Mouse (Mus musculus) heart, embryonic 14.5 days (tissue): ENCODE results near the gene Eps8. TPM values are rescaled to one million over a fixed set of nuclear protein-coding genes. Genes with fewer than 3 reads are reported as not detected.

ENCODE experiments used
- ATAC-seq: fragments of 200-750 bp; cut with Nextera tagmentation; 2 replicates; pipeline ENCODE4 v1.8.0; 2017; ENCODE audit warnings: low read depth, moderate TSS enrichment; ENCODE audit not compliant: insufficient number of reproducible peaks, insufficient read depth, low FRiP score
- H3K27ac ChIP-seq, 2 experiments: fragments of 200-500 bp in 1 of 2; fragments of 300-500 bp in 1 of 2; sonication (generic) in 1 of 2; replicated peaks in 1 of 2; 2 replicates each; pipeline ENCODE4 v1.5.1; 2012 to 2014; ENCODE audit warnings: low read depth in 2 of 2, low read length in 2 of 2, control low read depth in 1 of 2, mild to moderate bottlenecking in 1 of 2, mixed read lengths in 1 of 2; ENCODE audit not compliant: control insufficient read depth in 1 of 2, insufficient read depth in 1 of 2
- H3K27me3 ChIP-seq: fragments of 300-500 bp; sonication (generic); 2 replicates; pipeline ENCODE4 v1.6.1; 2014; ENCODE audit warnings: mild to moderate bottlenecking, low read length, control low read depth; ENCODE audit not compliant: control insufficient read depth, insufficient read depth
- H3K36me3 ChIP-seq: fragments of 300-500 bp; sonication (generic); 2 replicates; pipeline ENCODE4 v1.6.1; 2014; ENCODE audit warnings: mild to moderate bottlenecking, control low read depth, low read length, mixed read lengths; ENCODE audit not compliant: control insufficient read depth, insufficient read depth
- H3K4me1 ChIP-seq, 2 experiments: fragments of 200-500 bp in 1 of 2; fragments of 300-500 bp in 1 of 2; sonication (generic) in 1 of 2; 2 replicates each; pipeline ENCODE4 v1.6.1; 2012 to 2014; ENCODE audit warnings: low read length in 2 of 2, control low read depth in 1 of 2, mixed read lengths in 1 of 2; ENCODE audit not compliant: control insufficient read depth in 2 of 2, insufficient read depth in 2 of 2
- H3K4me2 ChIP-seq: fragments of 300-500 bp; sonication (generic); 2 replicates; pipeline ENCODE4 v1.6.1; 2014; ENCODE audit warnings: mild to moderate bottlenecking, low read length
- H3K4me3 ChIP-seq, 2 experiments: fragments of 200-500 bp in 1 of 2; fragments of 300-500 bp in 1 of 2; sonication (generic) in 1 of 2; 2 replicates each; pipeline ENCODE4 v1.5.1; 2012 to 2014; ENCODE audit warnings: low read length in 2 of 2, mild to moderate bottlenecking in 2 of 2, control low read depth in 1 of 2, low read depth in 1 of 2, moderate library complexity in 1 of 2; ENCODE audit not compliant: control insufficient read depth in 1 of 2, insufficient read depth in 1 of 2
- H3K9ac ChIP-seq: fragments of 300-500 bp; sonication (generic); 2 replicates; pipeline ENCODE4 v1.6.1; 2014; ENCODE audit warnings: mild to moderate bottlenecking, low read length
- H3K9me3 ChIP-seq: fragments of 300-500 bp; sonication (generic); 2 replicates; pipeline ENCODE4 v1.6.1; 2016; ENCODE audit warnings: low read length, control low read depth; ENCODE audit not compliant: control insufficient read depth
- WGBS: fragments of 180-500 bp; shearing (Covaris S2); extraction: QIAGEN DNeasy Blood & Tissue Kit; methylation state at CpG from one replicate; pipeline ENCODE4 v1.1.7; 2014; 5-methylcytosine and 5-hydroxymethylcytosine counted together
- polyA plus RNA-seq: library from polyadenylated mRNA; unstranded; fragments of >200 nt; fragmentation: Nextera tagmentation; extraction: Ambion mirVana; gene quantifications from 2 replicates; pipeline ENCODE4 v1.2.1, GENCODE M21; 2014

The Eps8 gene
- polyA plus RNA-seq, 1 experiment from 2014 or later, result 33.1 TPM

DNA sequence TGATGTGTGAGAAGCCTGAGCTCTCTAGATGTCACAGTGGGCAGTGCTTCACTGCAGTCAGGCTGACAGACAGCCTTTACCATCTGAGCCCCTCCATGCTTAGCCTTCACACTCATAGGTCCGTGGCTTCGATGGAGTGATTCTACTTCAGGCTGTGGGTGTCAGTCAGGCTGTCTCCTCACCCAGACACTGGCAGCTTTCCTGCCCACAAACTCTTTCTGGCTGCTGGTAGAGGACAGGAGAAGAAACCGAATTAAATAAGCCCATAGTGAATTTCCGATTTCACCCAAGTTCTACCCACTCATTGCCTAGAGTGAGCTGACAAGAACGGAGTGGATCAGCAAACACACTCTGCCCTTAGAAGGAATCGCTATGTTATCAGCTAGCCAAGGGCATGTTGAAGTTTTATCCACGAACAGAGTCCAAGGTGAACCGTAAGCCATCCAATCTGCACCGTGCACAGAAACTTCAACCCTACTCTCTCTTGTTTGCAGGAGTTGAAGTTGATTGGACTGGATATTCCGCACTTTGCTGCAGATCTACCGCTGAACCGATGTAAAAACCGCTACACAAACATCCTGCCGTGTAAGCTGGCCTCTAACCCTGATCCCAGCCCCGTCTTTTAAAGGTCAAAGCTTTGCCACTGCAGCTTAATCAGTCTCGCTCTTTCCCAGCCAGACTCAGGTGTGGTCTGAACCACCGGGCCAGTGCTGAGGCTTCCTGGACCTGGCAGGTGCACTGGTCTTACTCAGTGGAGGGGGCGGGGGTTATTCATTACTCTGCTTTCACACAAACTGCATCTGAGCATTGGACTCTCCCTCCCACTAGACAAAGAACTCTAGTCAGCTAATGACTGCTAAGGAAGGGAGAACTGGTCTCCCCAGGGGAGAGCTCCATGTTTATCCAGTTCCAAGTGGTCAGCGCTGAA is 213.9 kb downstream of the Eps8 start:
- no peak overlapping the region for H3K27ac ChIP-seq
- no peaks in the 10 kb centered on the region for H3K9me3 ChIP-seq
- H3K4me2 ChIP-seq, result no peak overlapping the region
- H3K9ac ChIP-seq, result no peak overlapping the region
- no peaks in the 10 kb centered on the region for H3K36me3 ChIP-seq
- no peak overlapping the region for H3K4me3 ChIP-seq
- H3K4me1 ChIP-seq, result peaks cover 3 to 4% of the 10 kb centered on the region in 2 experiments; a peak in 1 of 4 replicates
- no peak for ATAC-seq
- H3K27me3 ChIP-seq, result no peaks in the 10 kb centered on the region
- WGBS, result 56% methylated on average over 19 of the region's 19 CpGs

DNA sequence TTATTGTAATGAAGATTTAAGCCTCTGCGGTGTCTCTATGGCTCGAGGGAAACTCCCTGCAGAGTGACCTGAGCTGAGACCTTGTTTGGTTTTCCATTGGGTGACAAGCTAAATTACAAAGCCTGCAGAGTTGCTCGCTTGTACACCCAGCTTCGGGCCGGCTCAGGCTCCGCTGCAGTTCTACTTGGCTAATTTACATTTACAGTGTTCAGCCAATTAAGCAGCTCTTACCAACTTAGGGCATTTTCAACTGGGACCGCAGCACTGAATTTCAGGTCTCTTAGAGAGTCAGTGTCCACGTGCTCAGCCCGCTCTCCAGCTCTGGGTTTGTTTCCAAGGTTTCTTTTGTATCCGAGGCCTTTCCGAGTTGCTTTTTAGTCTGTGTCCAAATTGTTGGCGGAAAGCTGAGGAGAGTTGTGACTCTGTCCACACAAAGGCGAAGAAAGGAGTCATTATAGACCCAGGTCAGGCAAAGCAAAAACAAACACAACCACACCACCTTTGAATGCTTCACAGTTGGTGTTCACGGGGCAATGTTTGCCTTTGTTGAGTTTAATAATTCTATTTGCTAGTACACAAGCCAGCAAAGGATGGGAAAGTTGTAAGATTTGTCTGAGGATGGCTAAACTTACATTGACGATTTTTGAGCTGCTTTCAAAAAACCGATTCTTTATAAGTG is 216.6 kb downstream of the Eps8 start:
- WGBS, result 75% methylated on average over 16 of the region's 16 CpGs
- peaks cover 3 to 4% of the 10 kb centered on the region in 2 experiments; a peak in 1 of 4 replicates for H3K4me1 ChIP-seq
- ATAC-seq, result no peak

DNA sequence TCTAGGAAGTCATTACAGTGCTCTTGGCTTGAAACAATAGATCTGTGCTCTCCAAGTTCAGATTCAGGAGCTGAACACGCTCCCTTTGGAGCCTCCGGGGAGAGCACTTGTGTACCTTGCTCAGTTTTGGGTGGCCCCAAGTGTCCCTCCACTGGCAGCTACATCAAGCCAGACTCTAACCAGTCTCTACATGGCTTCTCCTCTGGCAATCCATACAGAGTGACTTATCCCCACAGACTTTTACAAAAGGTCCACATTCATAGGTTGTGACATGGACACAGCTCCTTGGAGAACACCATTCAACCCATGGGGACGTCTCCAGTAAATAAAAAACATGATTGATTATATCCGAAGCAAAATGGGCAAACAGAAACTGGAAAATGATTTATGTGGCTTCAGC is 217.2 kb downstream of the Eps8 start:
- WGBS, result 82% methylated on average over 4 of the region's 4 CpGs
- Histone ChIP-seq H3K27me3 (no peaks in the 10 kb centered on the region), H3K9me3 (no peaks in the 10 kb centered on the region), H3K4me2 (no peak overlapping the region), H3K36me3 (no peaks in the 10 kb centered on the region), H3K4me3 (no peak overlapping the region), H3K4me1 (peaks cover 3 to 4% of the 10 kb centered on the region in 2 experiments; a peak in 1 of 4 replicates), H3K9ac (no peak overlapping the region), H3K27ac (no peak overlapping the region)
- no peak for ATAC-seq

More for the DNA sequence above, 216.6 kb downstream of the Eps8 start:
- H3K4me3 ChIP-seq, result no peak overlapping the region
- H3K27ac ChIP-seq, result no peak overlapping the region
- H3K36me3 ChIP-seq, result no peaks in the 10 kb centered on the region
- H3K4me2 ChIP-seq, result no peak overlapping the region
- no peak overlapping the region for H3K9ac ChIP-seq
- H3K9me3 ChIP-seq, result no peaks in the 10 kb centered on the region
- H3K27me3 ChIP-seq, result no peaks in the 10 kb centered on the region

DNA sequence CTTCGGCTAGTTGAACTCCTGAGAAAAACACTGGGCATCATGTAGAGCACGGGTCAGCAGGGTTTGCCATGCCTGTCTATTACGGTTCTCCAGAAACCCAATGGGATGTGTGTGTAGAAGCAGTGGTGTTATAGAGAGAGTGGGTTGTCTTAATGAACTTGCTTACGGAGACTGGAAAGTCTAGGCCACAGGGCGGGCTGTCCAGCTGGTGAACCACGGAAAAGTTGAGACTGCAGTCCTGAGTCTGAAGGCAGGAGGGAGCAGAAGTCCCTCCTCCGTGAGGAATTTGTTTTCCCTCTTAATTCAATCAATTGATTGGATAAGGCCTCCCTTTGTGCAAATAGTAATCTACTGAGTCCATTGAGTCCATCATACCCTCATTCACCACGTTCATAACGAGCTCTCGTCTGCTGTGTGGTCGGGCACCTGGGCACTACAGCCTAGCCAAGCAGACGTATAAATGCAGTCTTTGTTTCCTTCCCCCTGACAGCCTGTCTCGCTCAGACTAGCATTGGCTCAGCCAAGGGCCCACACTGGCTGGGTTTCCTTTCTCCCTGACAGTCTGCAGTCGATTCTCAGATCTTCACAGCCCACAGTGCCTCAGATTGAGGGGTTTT is 221.0 kb downstream of the Eps8 start:
- no peak overlapping the region for H3K9ac ChIP-seq
- no peak overlapping the region for H3K27ac ChIP-seq

More for the DNA sequence above, 221.0 kb downstream of the Eps8 start:
- Histone ChIP-seq H3K4me2 (no peak overlapping the region), H3K27me3 (no peaks in the 10 kb centered on the region), H3K4me1 (no peaks in the 10 kb centered on the region), H3K4me3 (no peak overlapping the region), H3K36me3 (no peaks in the 10 kb centered on the region), H3K9me3 (peaks cover 3% of the 10 kb centered on the region; the same call in 1 of the 2 replicates)
- 67% methylated on average over 14 of the region's 14 CpGs for WGBS
- no peak for ATAC-seq

Other genes starting within 250 kb of the Eps8 start
- gene Strap, start 80.2 kb upstream of the Eps8 start, polyA plus RNA-seq, result 123 TPM in 2 replicates
- 43.6 and 46.3 TPM in 2 replicates for gene Dera, start 99.7 kb upstream of the Eps8 start, polyA plus RNA-seq